Mouse (Mus musculus) kidney, postnatal 0 days (tissue): Measurements from ENCODE around the gene Tbx5. TPM values are rescaled to one million over a fixed set of nuclear protein-coding genes. Genes with fewer than 3 reads are reported as not detected.

Experiments used
- ATAC-seq: fragments of 200-750 bp; cut with Nextera tagmentation; replicated peaks from 2 replicates; pipeline ENCODE4 v1.8.0; 2017; ENCODE audit warnings: low read depth, moderate number of reproducible peaks, moderate TSS enrichment, moderate library complexity; ENCODE audit not compliant: low FRiP score
- DNase-seq: peaks from one replicate; pipeline ENCODE4 v3.0.0-alpha.2; 2016; ENCODE audit warnings: low spot score
- H3K27ac ChIP-seq: fragments of 300-500 bp; sonication (generic); 2 replicates; pipeline ENCODE4 v1.5.1; 2014; ENCODE audit warnings: mild to moderate bottlenecking
- H3K27me3 ChIP-seq: fragments of 300-500 bp; sonication (generic); 2 replicates; pipeline ENCODE4 v1.6.1; 2014; ENCODE audit warnings: low read length, mixed read lengths; ENCODE audit not compliant: insufficient read depth
- H3K36me3 ChIP-seq: fragments of 300-500 bp; sonication (generic); 2 replicates; pipeline ENCODE4 v1.6.1; 2014; ENCODE audit warnings: low read length, mixed read lengths; ENCODE audit not compliant: insufficient read depth
- H3K4me1 ChIP-seq: fragments of 300-500 bp; sonication (generic); replicated peaks from 2 replicates; pipeline ENCODE4 v1.6.1; 2014; ENCODE audit warnings: antibody characterized with exemption, low read length, mixed read lengths; ENCODE audit not compliant: insufficient read depth
- H3K4me2 ChIP-seq: fragments of 300-500 bp; sonication (generic); 2 replicates; pipeline ENCODE4 v1.6.1; 2014; ENCODE audit warnings: mild to moderate bottlenecking, low read length, moderate library complexity, mixed read lengths
- H3K4me3 ChIP-seq: fragments of 300-500 bp; sonication (generic); replicated peaks from 2 replicates; pipeline ENCODE4 v1.5.1; 2014; ENCODE audit warnings: low read depth, low read length
- H3K9ac ChIP-seq: fragments of 300-500 bp; sonication (generic); 2 replicates; pipeline ENCODE4 v1.6.1; 2014; ENCODE audit warnings: low read depth, low read length
- H3K9me3 ChIP-seq: fragments of 300-500 bp; sonication (generic); replicated peaks from 2 replicates; pipeline ENCODE4 v1.6.1; 2016; ENCODE audit warnings: low read length, inconsistent platforms, mixed read lengths
- CTCF ChIP-seq: IDR thresholded peaks from 2 replicates; pipeline ENCODE4 v1.5.1; 2016; ENCODE audit warnings: antibody characterized with exemption, low read depth, mild to moderate bottlenecking, moderate library complexity
- WGBS: fragments of 180-500 bp; shearing (Covaris S2); extraction: QIAGEN DNeasy Blood & Tissue Kit; methylation state at CpG from one replicate; pipeline ENCODE4 v1.1.7; 2014; 5-methylcytosine and 5-hydroxymethylcytosine counted together
- polyA plus RNA-seq: library from polyadenylated mRNA; unstranded; fragments of >200 nt; fragmentation: Nextera tagmentation; extraction: Ambion mirVana; gene quantifications from 2 replicates; pipeline ENCODE4 v1.2.1, GENCODE M21; 2015

Tbx5 gene
- not detected in 2 replicates for polyA plus RNA-seq

- ATAC-seq (no peak), DNase-seq (no peak)
- peak within 1 kb of the TSS; percentile 43 for H3K4me2 ChIP-seq
- H3K27me3 ChIP-seq: peaks cover 75% of the 10 kb centered on the region
- H3K4me3 ChIP-seq: peak within 1 kb of the TSS; percentile 18
- no peak for TF ChIP-seq CTCF
- no peaks in the 10 kb centered on the region for H3K36me3 ChIP-seq
- WGBS: under 1% methylated on average over 16 of the region's 16 CpGs
- no peak within 1 kb of the TSS for H3K27ac ChIP-seq
- H3K9me3 ChIP-seq: no peaks in the 10 kb centered on the region
- H3K9ac ChIP-seq: no peak within 1 kb of the TSS
- 0 out of 2 replicates have a peak, but pooled peaks cover 3% of the 10 kb centered on the region for H3K4me1 ChIP-seq
Measured at GRCm38 (mm10) chr5:119832479-119832796, at the start of gene Tbx5. TSS of gene Tbx5 (plus strand) at chr5:119832668.

- H3K36me3 ChIP-seq: no peaks in the 10 kb centered on the region
- no peak overlapping the region for H3K4me3 ChIP-seq
- H3K4me1 ChIP-seq: no peaks in the 10 kb centered on the region
- ATAC-seq (no peak), DNase-seq (no peak)
- no peak overlapping the region for H3K4me2 ChIP-seq
- H3K9me3 ChIP-seq: 0 out of 2 replicates have a peak, but pooled peaks cover 3% of the 10 kb centered on the region
- H3K9ac ChIP-seq: no peak overlapping the region
- H3K27me3 ChIP-seq: no peaks in the 10 kb centered on the region; the same call in 1 of the 2 replicates
- WGBS: 93% methylated on average over 7 of the region's 7 CpGs
- no peak overlapping the region for H3K27ac ChIP-seq
- TF ChIP-seq CTCF: peak; percentile 24; the same call in 1 of the 2 replicates
Measured at GRCm38 (mm10) chr5:119785959-119786358, 46.5 kb upstream of the Tbx5 start.

GRCm38 (mm10) chr5:119791664-119792063 is 40.8 kb upstream of the Tbx5 start:
- Histone ChIP-seq H3K36me3 (no peaks in the 10 kb centered on the region), H3K27ac (no peak overlapping the region), H3K4me2 (no peak overlapping the region), H3K9ac (no peak overlapping the region), H3K9me3 (no peaks in the 10 kb centered on the region), H3K4me1 (no peaks in the 10 kb centered on the region), H3K4me3 (no peak overlapping the region), H3K27me3 (peaks cover 48% of the 10 kb centered on the region)
- DNase-seq: no peak
- 43% methylated on average over 5 of the region's 5 CpGs for WGBS
- ATAC-seq: no peak
- TF ChIP-seq CTCF: no peak

GRCm38 (mm10) chr5:119793972-119794371 is 38.5 kb upstream of the Tbx5 start:
- DNase-seq (no peak), ATAC-seq (no peak)
- no peak overlapping the region for H3K4me2 ChIP-seq
- H3K4me1 ChIP-seq: no peaks in the 10 kb centered on the region
- H3K4me3 ChIP-seq: no peak overlapping the region
- H3K9me3 ChIP-seq: no peaks in the 10 kb centered on the region
- no peak for TF ChIP-seq CTCF
- H3K9ac ChIP-seq: no peak overlapping the region
- 3% methylated on average over 4 of the region's 4 CpGs for WGBS
- no peaks in the 10 kb centered on the region for H3K36me3 ChIP-seq
- no peak overlapping the region for H3K27ac ChIP-seq
- peaks cover 71% of the 10 kb centered on the region for H3K27me3 ChIP-seq

GRCm38 (mm10) chr5:119795376-119795775 is 37.1 kb upstream of the Tbx5 start:
- Histone ChIP-seq H3K9ac (no peak overlapping the region), H3K27ac (no peak overlapping the region), H3K4me2 (no peak overlapping the region), H3K4me1 (no peaks in the 10 kb centered on the region), H3K9me3 (no peaks in the 10 kb centered on the region), H3K27me3 (peaks cover 85% of the 10 kb centered on the region), H3K4me3 (no peak overlapping the region), H3K36me3 (no peaks in the 10 kb centered on the region)
- ATAC-seq: no peak
- 2% methylated on average over 6 of the region's 6 CpGs for WGBS
- TF ChIP-seq CTCF: no peak
- DNase-seq: no peak

GRCm38 (mm10) chr5:119795777-119796176 is 36.7 kb upstream of the Tbx5 start:
- H3K36me3 ChIP-seq: no peaks in the 10 kb centered on the region
- no peak overlapping the region for H3K4me3 ChIP-seq
- ATAC-seq: no peak
- no peak for TF ChIP-seq CTCF
- H3K4me2 ChIP-seq: no peak overlapping the region
- 7% methylated on average over 3 of the region's 3 CpGs for WGBS
- H3K4me1 ChIP-seq: no peaks in the 10 kb centered on the region
- DNase-seq: no peak
- no peak overlapping the region for H3K27ac ChIP-seq
- H3K27me3 ChIP-seq: peaks cover 89% of the 10 kb centered on the region
- no peaks in the 10 kb centered on the region for H3K9me3 ChIP-seq
- H3K9ac ChIP-seq: no peak overlapping the region

- DNase-seq (no peak), ATAC-seq (no peak)
- no peaks in the 10 kb centered on the region for H3K9me3 ChIP-seq
- peaks cover 96% of the 10 kb centered on the region for H3K27me3 ChIP-seq
- no peak overlapping the region for H3K4me2 ChIP-seq
- H3K4me3 ChIP-seq: no peak overlapping the region
- TF ChIP-seq CTCF: no peak
- no peak overlapping the region for H3K9ac ChIP-seq
- 2% methylated on average over 33 of the region's 33 CpGs for WGBS
- H3K4me1 ChIP-seq: no peaks in the 10 kb centered on the region
- H3K36me3 ChIP-seq: no peaks in the 10 kb centered on the region
- H3K27ac ChIP-seq: no peak overlapping the region
Measured at GRCm38 (mm10) chr5:119796443-119797160, 35.9 kb upstream of the Tbx5 start.
